Mouse (Mus musculus) CH12.LX (cell line): Measurements from ENCODE around the gene Prr23a2.

Experiments
- IRF4 ChIP-seq: IDR thresholded peaks from 2 replicates; pipeline ENCODE4 v1.6.1; 2014; ENCODE audit warnings: low read depth, mild to moderate bottlenecking, inconsistent platforms, low read length, improper control_type of control experiment
- POLR2A ChIP-seq: IDR thresholded peaks from 2 replicates; pipeline ENCODE4 v1.6.1; 2011; ENCODE audit warnings: low read depth, mild to moderate bottlenecking, improper control_type of control experiment, low read length
- USF2 ChIP-seq: conservative IDR thresholded peaks from 2 replicates; pipeline ENCODE4 v1.6.1; 2011; ENCODE audit warnings: low read depth, low read length, improper control_type of control experiment
- ZC3H11A ChIP-seq: IDR thresholded peaks from 2 replicates; pipeline ENCODE4 v1.6.1; 2012; ENCODE audit warnings: low read depth, mild to moderate bottlenecking, inconsistent platforms, low read length, improper control_type of control experiment

- TF ChIP-seq ZC3H11A (no peak), USF2 (no peak), POLR2A (no peak), IRF4 (no peak)
These were observed 46.5 kb downstream of the Prr23a2 start, which contains the start of gene 7420426K07Rik for GRCm38 (mm10) chr9:98902819-98903218.
